Mouse (Mus musculus) T-helper 1 cell (primary cell): ENCODE measurements around the gene Gbp2b.
"Not testable (repeated sequence)": the region's sequence is repeated elsewhere in the genome, so short reads cannot be mapped to it uniquely, and the experiment has no call there.

Source experiments
- in situ Hi-C: fragments of 300-600 bp; cut with MboI, MseI; formaldehyde crosslinking; loops from one replicate; pipeline ENCODE4 v1.15.1; 2025; ENCODE audit warnings: high pct_unique_total_duplicates

Gene Gbp2b

DNA sequence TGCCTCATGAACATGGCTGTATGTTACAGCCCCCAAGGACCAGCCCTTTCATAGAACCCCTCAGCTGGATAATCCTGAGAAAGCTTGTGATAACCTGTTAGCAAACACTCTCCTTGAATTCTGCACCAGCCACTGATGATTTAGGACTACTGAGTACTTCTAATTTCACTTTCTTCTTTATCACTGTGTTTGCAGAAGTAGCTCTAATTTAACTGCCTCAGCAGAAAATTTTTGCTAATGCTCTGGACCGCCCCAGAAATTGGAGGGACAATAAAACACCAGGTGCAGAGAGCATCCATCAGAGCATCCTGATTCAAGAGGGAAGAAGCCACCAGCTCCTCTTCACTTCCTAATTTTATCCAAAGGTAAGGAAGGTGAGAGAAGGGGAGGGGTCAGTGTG lies at the start of gene Gbp2b:
Gene Gbp2b, plus strand, starts transcription at position 301 of the 400 bp plus-strand sequence.
- in situ Hi-C loops: no loop called here

DNA sequence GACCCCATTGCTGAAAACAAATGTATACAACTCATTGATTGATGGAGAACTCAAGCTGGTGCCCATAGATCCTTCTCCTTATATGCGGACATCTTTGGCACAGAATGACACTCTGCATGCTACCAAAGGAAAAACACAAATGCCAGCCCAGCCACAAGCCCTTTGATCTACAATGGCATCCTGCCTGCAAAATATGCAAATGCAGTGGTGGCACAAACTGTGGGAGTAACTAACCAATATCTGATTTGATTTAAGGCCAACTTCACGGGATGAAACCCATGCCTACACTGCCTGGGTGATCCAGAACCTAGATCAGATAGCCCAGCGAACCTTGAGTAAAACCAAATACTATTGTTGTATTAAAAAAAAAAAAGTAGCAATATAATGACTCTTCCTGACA lies 48.0 kb upstream of the Gbp2b start:
- in situ Hi-C loops: no loop called here

DNA sequence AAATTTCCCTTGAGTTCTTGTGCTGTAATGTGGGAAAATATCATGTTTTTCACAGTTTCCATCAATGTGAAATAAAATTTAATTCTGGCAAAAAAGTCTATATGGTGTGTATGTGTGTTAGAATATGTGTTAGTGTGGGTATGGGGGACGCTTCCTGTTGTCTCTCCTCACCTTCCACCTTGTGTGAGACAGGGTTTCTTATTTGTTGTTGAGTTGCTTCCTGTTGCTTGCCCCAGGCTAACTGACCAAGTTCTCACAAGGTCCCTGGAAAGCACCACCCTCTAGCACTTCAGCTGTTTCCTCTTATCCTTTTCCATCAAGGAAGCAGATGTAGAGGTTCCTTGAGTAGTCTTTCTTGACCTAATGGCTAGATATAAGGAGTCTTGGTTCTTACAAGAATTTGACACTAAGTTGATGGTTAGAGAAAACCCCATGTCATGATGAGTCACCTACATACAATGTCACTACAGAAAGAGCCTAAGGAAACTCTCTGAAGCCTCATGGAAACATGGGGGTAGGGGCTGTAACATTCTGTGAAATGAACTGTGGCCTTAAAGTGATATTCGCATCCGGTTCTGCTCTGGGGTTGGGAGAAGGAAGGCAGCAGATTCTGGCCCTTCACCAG lies 44.5 kb upstream of the Gbp2b start:
- in situ Hi-C loops: no loop called here

DNA sequence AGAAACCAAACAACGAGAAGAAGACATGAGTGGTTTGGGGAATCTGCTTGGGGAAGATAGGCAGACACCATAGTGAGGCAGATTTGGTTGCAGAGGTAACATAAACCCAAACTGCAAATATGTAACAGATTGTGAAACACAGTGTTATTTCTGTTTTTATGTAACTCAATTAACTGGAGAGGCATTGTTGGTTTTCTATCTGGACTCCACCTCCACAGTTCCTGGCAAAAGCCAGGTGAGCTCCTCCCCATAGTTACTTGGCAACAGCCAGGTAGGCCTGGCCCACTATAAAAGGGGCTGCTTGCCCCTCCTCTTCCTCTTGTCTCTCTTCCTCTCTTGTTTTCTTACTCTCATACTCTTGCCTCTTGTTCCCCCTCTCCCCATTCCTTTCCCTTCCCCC lies 40.0 kb upstream of the Gbp2b start:
- in situ Hi-C loops: no loop called here

DNA sequence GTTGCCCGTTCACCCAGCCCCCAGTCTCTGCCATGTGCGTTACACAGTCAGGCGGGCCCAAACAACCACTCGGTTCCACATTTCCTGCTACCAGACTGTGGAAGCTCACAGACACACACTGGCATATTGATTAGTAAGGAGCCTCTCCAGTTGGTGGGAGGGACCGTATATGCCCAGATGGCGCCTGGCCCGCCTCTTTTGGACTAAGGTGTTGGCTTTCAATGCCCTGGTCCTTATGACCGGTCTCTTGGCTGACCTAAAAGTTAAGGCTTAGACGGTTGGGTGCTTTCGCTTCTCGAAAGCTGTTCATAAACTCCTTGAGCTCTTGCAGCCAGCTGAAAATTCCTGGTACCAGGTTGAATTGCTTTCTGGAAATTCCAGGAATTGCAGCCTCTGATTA lies 39.0 kb upstream of the Gbp2b start:
- in situ Hi-C loops: no loop called here

DNA sequence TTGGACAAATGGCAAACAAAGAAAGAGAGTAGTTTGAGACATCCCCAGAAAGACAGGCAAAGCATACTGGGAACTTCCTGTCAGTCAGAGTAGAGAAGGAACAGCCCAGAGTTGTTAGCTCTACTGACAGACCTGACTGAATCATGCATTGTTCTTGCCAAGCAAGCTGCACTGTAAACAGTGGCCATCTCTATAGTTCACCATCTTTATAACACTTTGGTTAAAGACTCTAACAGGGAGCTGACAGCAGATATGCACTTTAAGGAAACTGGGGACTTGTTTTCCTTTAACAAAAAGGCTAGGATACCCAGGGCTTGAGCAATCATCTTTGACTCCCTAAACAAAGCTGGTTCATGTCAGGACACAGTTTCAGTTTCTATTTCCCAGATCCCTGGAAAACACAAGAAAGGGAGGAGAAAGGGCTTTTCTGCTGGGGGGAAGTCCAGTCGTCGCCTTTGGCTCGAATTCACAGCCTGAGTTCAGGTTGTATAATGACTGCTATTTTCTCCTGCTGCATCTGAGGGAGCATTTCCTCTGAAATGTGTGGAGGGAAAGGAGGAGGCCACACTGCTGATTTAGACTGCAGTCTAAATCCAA lies 34.9 kb upstream of the Gbp2b start, which contains the start of gene Gbp3:
Gene Gbp3, plus strand, starts transcription at position 395 of the 597 bp plus-strand sequence.
- in situ Hi-C loops: loop anchor here (5.0 kb wide), 2 partner anchors 67 to 68 kb away; partner anchors contain the start of gene Gbp5

DNA sequence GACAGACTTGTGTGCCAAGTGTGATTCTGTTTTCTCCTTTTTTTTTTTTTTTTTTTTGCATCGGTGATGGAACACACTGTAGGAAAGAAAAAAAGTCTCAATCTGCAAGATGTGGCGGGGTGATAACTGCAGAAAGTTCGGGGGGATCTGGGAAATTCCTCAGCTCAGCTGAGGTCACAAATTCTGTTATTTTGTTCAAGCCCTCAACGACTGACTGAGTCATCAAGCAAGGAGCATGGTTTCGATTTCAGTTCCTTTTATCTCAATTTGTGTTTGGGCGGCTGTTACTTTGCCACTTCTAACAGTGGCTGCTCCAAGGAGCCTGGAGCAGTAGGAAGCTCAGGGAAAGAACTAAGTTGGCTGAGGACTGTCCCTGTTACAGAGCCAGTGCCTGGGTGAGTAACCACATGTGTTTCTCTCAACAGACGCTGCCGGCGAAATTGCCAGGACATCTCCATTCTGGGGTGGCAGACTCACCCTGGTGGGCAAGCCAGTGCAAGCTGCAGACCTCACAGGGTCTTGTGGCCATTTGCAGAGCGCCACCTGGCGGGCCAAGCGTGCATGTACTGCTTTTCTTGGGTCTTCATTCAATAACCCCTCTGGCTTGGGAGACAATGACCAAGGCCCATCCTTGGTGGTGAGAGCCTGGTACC lies 34.2 kb upstream of the Gbp2b start:
- in situ Hi-C loops: loop anchor here (5.0 kb wide), 2 partner anchors 67 to 68 kb away; partner anchors contain the start of gene Gbp5

DNA sequence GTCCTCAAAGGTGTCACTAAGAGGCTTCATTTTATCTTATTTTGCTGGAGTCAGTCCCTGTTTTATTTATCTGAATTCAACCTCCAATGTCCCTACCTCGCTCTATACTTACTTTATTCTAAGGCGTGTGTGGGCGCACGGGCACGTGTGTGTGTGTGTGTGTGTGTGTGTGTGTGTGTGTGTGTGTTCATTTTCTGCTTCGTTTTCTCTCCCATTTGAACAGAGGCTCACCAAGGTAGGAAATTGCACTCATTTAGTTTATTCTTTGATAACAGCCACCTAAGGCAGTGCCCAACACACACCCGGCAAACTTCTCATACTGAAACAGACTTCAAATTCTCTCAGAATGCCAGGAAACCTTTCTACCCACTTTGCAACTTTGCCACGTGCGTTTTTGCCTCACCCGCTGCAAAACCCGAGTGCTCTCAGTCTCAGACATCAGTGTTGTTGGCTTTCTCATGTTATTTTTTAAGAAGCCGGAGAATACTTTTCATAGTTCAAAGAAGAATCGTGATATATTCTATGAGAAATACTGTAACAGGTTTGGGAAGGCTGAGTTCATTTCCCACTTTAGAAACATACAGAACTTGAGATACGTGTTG lies 33.5 kb upstream of the Gbp2b start:
- in situ Hi-C loops: loop anchor here (5.0 kb wide), 2 partner anchors 66 to 69 kb away; partner anchors contain the start of gene Gbp5

DNA sequence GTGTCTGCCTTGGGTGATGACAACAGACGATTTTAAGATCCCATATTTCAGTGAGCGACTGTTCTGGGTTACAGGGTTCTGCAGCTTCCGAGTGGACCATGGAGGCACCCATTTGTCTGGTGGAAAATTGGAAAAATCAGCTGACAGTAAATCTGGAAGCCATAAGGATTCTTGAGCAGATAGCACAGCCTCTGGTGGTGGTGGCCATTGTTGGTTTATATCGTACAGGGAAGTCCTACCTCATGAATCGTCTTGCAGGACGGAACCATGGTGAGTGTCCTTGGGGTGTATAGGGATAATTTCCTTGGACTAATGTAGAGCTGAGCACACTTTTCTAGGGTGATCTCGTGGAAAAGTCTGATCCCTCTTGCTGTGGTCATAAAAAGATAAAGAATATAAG lies 33.0 kb upstream of the Gbp2b start:
- in situ Hi-C loops: loop anchor here (5.0 kb wide), 2 partner anchors 66 to 69 kb away; partner anchors contain the start of gene Gbp5

DNA sequence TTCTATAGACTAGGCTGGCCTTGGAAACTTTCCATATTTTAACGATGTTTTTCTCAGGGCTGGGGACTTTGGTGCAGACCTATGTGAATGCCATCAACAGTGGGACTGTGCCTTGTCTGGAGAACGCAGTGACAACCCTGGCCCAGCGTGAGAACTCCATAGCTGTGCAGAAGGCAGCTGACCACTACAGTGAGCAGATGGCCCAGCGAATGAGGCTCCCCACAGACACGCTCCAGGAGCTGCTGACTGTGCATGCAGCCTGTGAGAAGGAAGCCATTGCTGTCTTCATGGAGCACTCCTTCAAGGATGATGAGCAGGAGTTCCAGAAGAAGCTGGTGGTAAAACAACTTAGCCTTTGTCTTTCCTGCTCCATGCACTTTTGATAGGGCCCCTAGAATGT lies 27.2 kb upstream of the Gbp2b start:
- in situ Hi-C loops: not testable (repeated sequence)

DNA sequence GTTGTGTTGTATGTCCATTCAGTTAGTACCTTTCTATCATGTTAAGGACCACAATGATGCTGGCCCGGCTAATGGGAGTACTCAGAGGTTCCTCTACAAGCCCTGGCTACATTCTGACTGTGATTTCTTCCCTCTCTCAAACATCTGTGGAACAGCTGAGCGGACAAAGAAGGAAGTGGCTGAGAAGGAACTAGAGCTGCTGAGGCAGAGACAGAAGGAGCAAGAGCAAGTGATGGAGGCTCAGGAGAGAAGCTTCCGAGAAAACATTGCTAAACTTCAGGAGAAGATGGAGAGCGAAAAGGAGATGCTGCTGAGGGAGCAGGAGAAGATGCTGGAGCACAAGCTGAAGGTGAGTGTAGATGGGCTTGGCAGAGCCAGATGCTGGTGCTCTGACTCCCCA lies 23.9 kb upstream of the Gbp2b start:
- in situ Hi-C loops: no loop called here

DNA sequence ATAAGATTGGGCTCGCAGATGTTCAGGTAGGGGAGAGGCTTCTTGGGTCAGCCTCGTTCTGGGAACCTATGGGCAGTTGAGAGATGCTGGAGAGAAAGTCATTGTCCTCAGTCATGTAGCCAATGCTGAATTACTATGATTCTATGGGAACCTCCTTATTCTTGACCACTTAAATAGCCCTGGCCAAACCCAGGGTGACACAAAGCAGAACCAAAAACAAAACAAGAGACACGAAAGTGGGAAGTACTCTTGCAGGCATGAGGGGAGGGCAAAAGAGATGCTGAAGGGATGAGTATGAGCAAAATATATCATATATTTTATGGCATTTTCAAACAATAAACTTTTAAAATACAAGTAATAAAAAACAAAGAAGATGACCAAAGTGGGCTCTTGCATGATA lies 17.5 kb upstream of the Gbp2b start:
- in situ Hi-C loops: no loop called here

DNA sequence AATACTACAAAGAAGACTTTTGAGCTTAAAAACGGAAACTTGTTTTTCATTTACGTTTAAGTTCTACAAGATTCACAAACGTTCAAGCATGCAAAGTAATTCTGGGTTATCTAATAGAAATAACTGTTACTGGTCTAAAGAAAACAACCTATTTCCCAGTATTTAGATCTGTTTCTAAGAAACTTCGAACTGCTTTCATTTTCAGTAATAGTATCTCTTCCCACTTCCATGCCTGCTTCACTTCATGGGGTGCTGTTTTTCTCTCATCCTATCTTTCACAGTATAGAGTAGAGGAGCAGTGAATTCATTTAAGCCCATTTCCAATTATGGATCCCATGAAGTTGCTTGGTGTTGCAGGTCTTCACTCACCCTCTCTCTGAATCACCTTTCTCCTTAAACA lies 16.3 kb upstream of the Gbp2b start:
- in situ Hi-C loops: no loop called here

DNA sequence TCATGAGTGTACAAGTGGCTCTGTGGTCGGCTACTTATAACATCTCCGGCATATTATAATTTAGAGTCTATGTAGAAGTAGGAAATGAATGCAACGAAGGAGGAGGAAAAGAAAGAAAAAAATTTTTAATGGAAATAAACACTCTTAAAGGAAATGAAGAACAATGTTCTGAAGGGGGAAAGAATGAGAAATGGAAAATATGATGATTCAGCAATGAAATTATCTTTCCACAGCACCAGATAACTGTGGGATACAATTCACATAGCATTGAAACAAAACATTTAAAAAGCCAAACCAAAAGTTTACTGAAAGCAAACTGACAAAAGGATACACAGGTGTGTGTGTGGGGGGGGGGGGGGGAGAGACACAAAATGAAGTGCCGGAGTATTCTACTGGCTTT lies 11.6 kb upstream of the Gbp2b start:
- in situ Hi-C loops: no loop called here

DNA sequence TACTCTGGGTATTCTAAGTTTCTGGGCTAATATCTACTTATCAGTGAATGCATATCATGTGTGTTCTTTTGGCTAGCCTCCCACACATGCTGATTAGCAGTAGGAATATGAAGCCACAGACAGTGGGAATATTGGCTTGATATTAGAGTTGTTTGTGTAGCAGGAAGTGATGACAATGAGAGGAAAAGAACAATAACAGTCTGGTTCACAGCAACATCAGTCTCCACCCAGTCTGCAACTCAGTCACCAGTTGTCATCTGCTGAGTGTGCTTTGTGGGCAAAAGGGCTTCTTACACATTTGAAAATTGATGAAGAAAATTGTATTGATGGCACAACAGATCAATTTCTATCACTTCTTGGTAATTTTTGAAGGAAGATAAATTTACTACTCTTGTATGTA lies 7.3 kb upstream of the Gbp2b start:
- in situ Hi-C loops: no loop called here

DNA sequence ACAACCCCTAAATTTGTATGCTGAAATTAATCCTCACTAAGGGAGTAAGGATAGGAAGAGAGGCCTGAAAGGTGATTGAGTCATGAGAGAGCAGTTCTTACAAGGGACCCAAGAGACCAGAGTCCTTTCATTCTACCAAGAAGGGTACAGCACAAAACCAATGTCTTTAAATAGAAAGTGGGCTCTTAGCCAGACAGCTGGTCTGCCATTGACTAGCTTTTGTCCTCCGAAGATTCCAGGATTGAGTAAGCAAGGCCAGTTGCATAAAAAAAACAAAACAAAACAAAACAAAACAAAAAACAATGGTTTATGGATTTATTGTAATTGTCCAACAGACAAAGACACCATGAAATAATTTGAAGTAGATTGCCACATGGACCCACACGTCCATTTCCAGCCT lies 5.8 kb upstream of the Gbp2b start:
- in situ Hi-C loops: no loop called here

DNA sequence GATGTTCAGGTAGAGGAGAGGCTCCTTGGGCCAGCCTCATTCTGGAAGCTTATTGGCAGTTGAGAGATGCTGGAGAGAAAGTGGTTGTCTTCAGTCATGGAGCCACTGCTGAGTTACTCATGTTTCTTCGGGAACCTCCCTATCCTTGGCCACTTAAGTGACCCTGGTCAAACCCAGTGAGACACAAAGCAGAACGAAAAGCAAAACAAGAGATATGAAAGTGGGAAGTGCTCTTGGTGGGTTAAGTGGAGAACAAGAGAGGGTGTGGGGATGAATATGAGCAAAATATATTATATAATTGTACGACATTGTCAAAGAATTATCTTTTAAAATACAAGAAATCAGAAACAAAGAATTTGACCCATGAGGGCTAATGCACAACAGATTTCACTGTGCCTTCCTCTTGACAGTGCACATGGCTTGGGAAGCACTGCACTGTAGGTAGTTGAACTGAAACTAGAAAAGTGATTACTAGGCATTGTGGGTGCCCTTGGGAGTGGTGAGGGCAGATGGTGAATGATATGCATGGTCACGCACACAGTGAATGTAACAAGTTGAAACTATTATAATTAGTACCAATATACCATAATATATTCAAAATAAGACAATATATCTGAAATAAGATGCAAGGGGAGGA lies 4.1 kb upstream of the Gbp2b start:
- in situ Hi-C loops: no loop called here

DNA sequence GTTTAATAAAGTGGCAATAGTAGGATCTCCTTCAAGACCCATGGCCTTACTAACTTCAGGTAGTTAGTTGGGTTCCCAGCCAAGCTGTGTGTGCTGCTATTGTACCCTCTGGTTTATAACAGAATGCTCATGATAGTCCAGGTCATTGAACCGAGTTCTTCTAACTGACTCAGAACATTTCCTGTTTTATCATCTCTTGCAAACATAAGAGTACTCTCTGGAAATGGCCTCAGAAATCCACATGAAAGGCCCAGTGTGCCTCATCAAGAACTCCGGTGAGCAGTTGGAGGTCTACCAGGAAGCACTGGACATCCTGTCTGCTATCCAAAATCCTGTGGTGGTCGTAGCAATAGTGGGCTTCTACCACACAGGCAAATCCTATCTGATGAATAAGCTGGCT lies 3.3 kb downstream of the Gbp2b start:
- in situ Hi-C loops: no loop called here

DNA sequence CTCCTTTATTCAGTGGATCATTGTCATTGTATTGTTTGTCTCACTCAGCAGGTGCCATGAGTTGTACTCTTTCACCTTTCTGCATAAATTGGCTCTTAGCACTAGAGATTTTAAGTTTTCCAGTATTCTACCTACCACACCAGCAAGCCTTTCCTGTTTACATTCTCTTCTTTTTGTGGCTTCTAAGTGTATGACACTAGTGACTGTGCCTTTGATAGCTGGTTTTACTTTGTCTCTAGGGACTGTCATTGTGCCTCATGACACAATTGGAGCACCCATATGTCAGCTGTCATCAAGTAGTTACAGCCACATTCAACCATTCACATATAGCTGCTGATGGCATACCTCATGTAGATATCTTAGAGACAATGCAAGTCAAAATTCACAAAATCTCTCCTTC lies 7.0 kb downstream of the Gbp2b start:
- in situ Hi-C loops: no loop called here

DNA sequence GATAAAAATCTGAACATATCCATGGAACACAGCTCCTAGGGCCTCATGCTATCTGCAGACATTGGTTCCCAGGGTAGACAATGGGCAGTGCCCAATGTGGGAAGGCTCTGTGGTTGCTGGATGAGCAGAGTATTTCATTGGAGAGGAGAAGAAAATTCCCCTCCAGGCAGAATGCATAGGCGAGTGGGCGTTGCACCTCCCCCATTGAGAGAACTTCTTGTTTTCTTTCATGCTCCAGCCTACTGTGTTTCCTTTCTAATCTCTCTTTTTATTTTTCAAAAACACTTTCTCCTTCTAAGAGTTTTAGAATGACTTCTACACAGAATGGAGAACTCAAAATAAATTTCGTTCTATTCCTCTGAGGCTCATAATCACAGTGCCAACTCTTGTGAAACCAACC lies 24.0 kb downstream of the Gbp2b start:
- in situ Hi-C loops: no loop called here

DNA sequence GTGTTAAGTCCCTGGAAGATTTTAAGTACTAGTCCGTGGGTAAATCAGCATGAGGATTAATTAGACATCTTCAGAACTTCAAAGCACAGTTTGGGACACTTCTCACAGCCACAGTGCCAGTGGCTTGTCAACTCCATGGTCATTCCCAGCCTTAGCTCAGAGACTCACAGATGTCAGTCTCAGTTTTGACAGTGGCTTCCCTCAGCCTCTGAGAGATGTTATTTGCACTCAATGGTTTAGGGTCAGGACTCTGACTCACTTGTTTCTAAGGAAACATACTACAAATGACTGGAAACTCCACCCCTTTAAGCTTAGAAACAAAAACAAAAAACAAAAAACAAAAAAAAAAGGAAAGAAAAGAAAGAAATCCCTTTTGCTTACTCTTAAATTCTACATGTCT lies 25.0 kb downstream of the Gbp2b start:
- in situ Hi-C loops: loop anchor here (5.0 kb wide), 1 partner anchor 127 kb away; the partner anchor contains the start of gene Gbp5
